8 mouse cellular contexts compared by ENCODE assay signal in genomic region chr2:3228475-3228874, GRCm38 (mm10). TPM values are rescaled to one million over a fixed set of nuclear protein-coding genes. Genes with fewer than 3 reads are reported as not detected.
A peak's percentile ranks its signal among the peaks of the same experiment; 100 is the strongest.
DNase-seq lines count a peak whose midpoint lies in the region; ATAC-seq and TF ChIP-seq lines count a peak whose summit lies in the region.
"Had no signal": no experiment of that assay in that cellular context is flagged by ENCODE, and none has a peak within 500 bp of the region (broad histone marks: within the 10 kb centered on the region; RNA-seq: fewer than 3 reads in every experiment).

No protein-coding gene starts in this region.

- no peaks in the 10 kb centered on the region for H3K4me1 ChIP-seq in hindbrain, embryonic 11.5 days (replicated peaks; ENCODE audit: control insufficient read depth, insufficient read depth, low read length)
- H3K4me1 ChIP-seq in hindbrain, embryonic 10.5 days (replicated peaks), result no peaks in the 10 kb centered on the region
- H3K4me1 ChIP-seq in forebrain, postnatal 0 days (ENCODE audit: insufficient read depth), result no peaks in the 10 kb centered on the region
- H3K4me1 ChIP-seq in lung, embryonic 14.5 days (ENCODE audit: insufficient read depth), result no peaks in the 10 kb centered on the region
- H3K4me1 ChIP-seq: embryonic facial prominence, embryonic 15.5 days had no signal

- WGBS in hindbrain, embryonic 11.5 days, result 82% methylated on average over 4 of the region's 4 CpGs
- 90% methylated on average over 4 of the region's 4 CpGs for WGBS in hindbrain, embryonic 10.5 days
- 76% methylated on average over 4 of the region's 4 CpGs for whole genome bisulfite sequencing in forebrain, postnatal 0 days
- 70% methylated on average over 4 of the region's 4 CpGs for WGBS in lung, embryonic 14.5 days

- TF ChIP-seq CTCF in Patski (IDR thresholded peaks at IDR 0.05), result peak; percentile 64
- peak; percentile 47 for TF ChIP-seq CTCF in forebrain, postnatal 0 days (IDR thresholded peaks at IDR 0.05; ENCODE audit: low read depth)
- peak; percentile 48 for TF ChIP-seq CTCF in lung, embryonic 14.5 days (IDR thresholded peaks at IDR 0.05; ENCODE audit: low read depth)

- no peak overlapping the region for H3K27ac ChIP-seq in hindbrain, embryonic 11.5 days (ENCODE audit: low read depth, low read length)
- H3K27ac ChIP-seq in hindbrain, embryonic 10.5 days, result no peak overlapping the region
- no peak overlapping the region for H3K27ac ChIP-seq in forebrain, postnatal 0 days (ENCODE audit: low read depth, low read length)
- no peak overlapping the region for H3K27ac ChIP-seq in lung, embryonic 14.5 days (ENCODE audit: low read depth)
- H3K27ac ChIP-seq: embryonic facial prominence, embryonic 15.5 days had no signal

- POLR2A ChIA-PET in Patski (lab: Charles Lee), result no interaction called here

- no peak overlapping the region for H3K9ac ChIP-seq in hindbrain, embryonic 11.5 days (ENCODE audit: low read depth, low read length)
- H3K9ac ChIP-seq in forebrain, postnatal 0 days, result no peak overlapping the region
- H3K9ac ChIP-seq in lung, embryonic 14.5 days, result no peak overlapping the region
- H3K9ac ChIP-seq: embryonic facial prominence, embryonic 15.5 days had no signal

- no peak overlapping the region for H3K4me3 ChIP-seq in hindbrain, embryonic 11.5 days (ENCODE audit: low read depth, low read length)
- no peak overlapping the region for H3K4me3 ChIP-seq in hindbrain, embryonic 10.5 days
- H3K4me3 ChIP-seq in forebrain, postnatal 0 days (ENCODE audit: low read depth, low read length), result no peak overlapping the region
- H3K4me3 ChIP-seq in lung, embryonic 14.5 days (ENCODE audit: low read depth, low read length), result no peak overlapping the region
- H3K4me3 ChIP-seq: embryonic facial prominence, embryonic 15.5 days had no signal

- H3K27me3 ChIP-seq in hindbrain, embryonic 11.5 days (ENCODE audit: control insufficient read depth, insufficient read depth, low read length), result no peaks in the 10 kb centered on the region
- no peaks in the 10 kb centered on the region for H3K27me3 ChIP-seq in hindbrain, embryonic 10.5 days (ENCODE audit: insufficient read depth, poor library complexity, severe bottlenecking)
- H3K27me3 ChIP-seq in Patski, result no peaks in the 10 kb centered on the region
- H3K27me3 ChIP-seq in forebrain, postnatal 0 days (ENCODE audit: insufficient read depth, low read length), result no peaks in the 10 kb centered on the region
- no peaks in the 10 kb centered on the region for H3K27me3 ChIP-seq in lung, embryonic 14.5 days (ENCODE audit: insufficient read depth, low read length)
- H3K27me3 ChIP-seq: embryonic facial prominence, embryonic 15.5 days had no signal

- no peaks in the 10 kb centered on the region for H3K9me3 ChIP-seq in hindbrain, embryonic 11.5 days (ENCODE audit: control insufficient read depth, low read length)
- no peaks in the 10 kb centered on the region for H3K9me3 ChIP-seq in hindbrain, embryonic 10.5 days
- H3K9me3 ChIP-seq in forebrain, postnatal 0 days (ENCODE audit: low read length), result no peaks in the 10 kb centered on the region
- no peaks in the 10 kb centered on the region for H3K9me3 ChIP-seq in lung, embryonic 14.5 days (ENCODE audit: low read depth, low read length)
- H3K9me3 ChIP-seq: embryonic facial prominence, embryonic 15.5 days had no signal

- no peak overlapping the region for H3K4me2 ChIP-seq in hindbrain, embryonic 11.5 days (replicated peaks; ENCODE audit: low read depth, low read length)
- H3K4me2 ChIP-seq in forebrain, postnatal 0 days (ENCODE audit: low read depth), result no peak overlapping the region
- no peak overlapping the region for H3K4me2 ChIP-seq in lung, embryonic 14.5 days
- H3K4me2 ChIP-seq: embryonic facial prominence, embryonic 15.5 days had no signal

- ATAC-seq in hindbrain, embryonic 11.5 days (ENCODE audit: low FRiP score), result peak; percentile 53; the same call in 1 of the 2 replicates
- peak; percentile 75 for ATAC-seq in Patski
- peak; percentile 66 for ATAC-seq in forebrain, postnatal 0 days
- ATAC-seq in lung, embryonic 14.5 days (ENCODE audit: insufficient read depth), result peak; percentile 55; the same call in 1 of the 2 replicates

- DNase-seq in hindbrain, embryonic 11.5 days (ENCODE audit: low spot score), result no peak
- DNase-seq in hindbrain, embryonic 10.5 days (ENCODE audit: low spot score), result no peak
- no peak for DNase-seq in Patski (ENCODE audit: low read depth, low spot score)
- DNase-seq in forebrain, postnatal 0 days, result peak; percentile 17
- DNase-seq in lung, embryonic 14.5 days, result peak; percentile 21
- DNase-seq in left cerebral cortex, adult 8-10 months (ENCODE audit: low spot score in 2 of 2), result no peak
- no peak for DNase-seq in frontal cortex, postnatal 36 days (ENCODE audit: low spot score in 2 of 2)

- H3K36me3 ChIP-seq in hindbrain, embryonic 11.5 days (ENCODE audit: control insufficient read depth, insufficient read depth, low read length), result no peaks in the 10 kb centered on the region
- peaks cover 26% of the 10 kb centered on the region for H3K36me3 ChIP-seq in hindbrain, embryonic 10.5 days
- H3K36me3 ChIP-seq in forebrain, postnatal 0 days (ENCODE audit: insufficient read depth), result peaks cover 22% of the 10 kb centered on the region
- H3K36me3 ChIP-seq in lung, embryonic 14.5 days (ENCODE audit: insufficient read depth), result peaks cover 24% of the 10 kb centered on the region

- CTCF ChIA-PET in Patski (lab: Charles Lee), result interaction anchor here (0.7 to 3.9 kb wide), 10 partner anchors 9 to 140 kb away, joined by 3 to 23 read pairs (median 6); no protein-coding TSS in a partner anchor

- in situ Hi-C loops in Patski (cut with MboI; ENCODE audit: low pct_unique_long_range_greater_than_20kb), result loop anchor here (5.0 kb wide), 1 partner anchor 111 kb away; no protein-coding TSS in a partner anchor

RNA-seq across cellular contexts. Expression of gene Nmt2, which starts 55.5 kb away (rescaled TPM):
- 64.2 and 76.5 TPM in 2 replicates for polyA plus RNA-seq in hindbrain, embryonic 11.5 days (2014; fragmentation: Nextera tagmentation; extraction: Ambion mirVana)
- 57.5 and 65.1 TPM in 2 replicates for polyA plus RNA-seq in hindbrain, embryonic 10.5 days (2016; fragmentation: Nextera tagmentation; extraction: Ambion mirVana)
- polyA plus RNA-seq in Patski (2021), result 32.0 TPM
- 92.8 and 94.0 TPM in 2 replicates for total RNA-seq in forebrain, postnatal 0 days (2014; rRNA removed)
- polyA plus RNA-seq in forebrain, postnatal 0 days (2015; fragmentation: Nextera tagmentation; extraction: Ambion mirVana), result 80.4 and 101 TPM in 2 replicates
- polyA plus RNA-seq in lung, embryonic 14.5 days (2014; fragmentation: Nextera tagmentation; extraction: Ambion mirVana), result 41.3 and 41.6 TPM in 2 replicates
- 10 to 100 TPM; 86.3 to 98.2 (median 91.2) TPM for total RNA-seq in left cerebral cortex, adult 8-10 months (2022)

Comparison
In these comparisons a context has a peak if more than half of its experiments do, and no peak if none do; other contexts are left out.
1. DNase-seq: peak in forebrain, postnatal 0 days (single experiment) and lung, embryonic 14.5 days (single experiment); none in hindbrain, embryonic 11.5 days (single experiment), hindbrain, embryonic 10.5 days (single experiment), Patski (single experiment), left cerebral cortex, adult 8-10 months (0 of 2) and frontal cortex, postnatal 36 days (0 of 2).
2. Peak in every context shown above with its lines, with median percentiles within 50 percentile points of each other: ATAC-seq and CTCF ChIP-seq.